Mouse (Mus musculus) left cerebral cortex, postnatal 25 days (tissue): ENCODE results near the gene Brinp2. TPM values are rescaled to one million over a fixed set of nuclear protein-coding genes. Genes with fewer than 3 reads are reported as not detected.
A peak's percentile ranks its signal among the peaks of the same experiment; 100 is the strongest.

ENCODE experiments used
- DNase-seq, 2 experiments: peaks; one replicate each; pipeline ENCODE4 v3.0.0; 2022; ENCODE audit warnings: low spot score in 2 of 2, mixed read lengths in 1 of 2
- intact Hi-C: fragments of 180-260 bp; cut with DNase I; formaldehyde crosslinking; loops from one replicate; pipeline ENCODE4 v1.15.1; 2025
- total RNA-seq, 2 experiments: library from RNA; stranded (reverse); gene quantifications; 2 replicates each; pipeline ENCODE4 v1.2.3; 2021

Brinp2 gene
- total RNA-seq: 100 to 1,000 TPM; 118 to 134 TPM

DNA sequence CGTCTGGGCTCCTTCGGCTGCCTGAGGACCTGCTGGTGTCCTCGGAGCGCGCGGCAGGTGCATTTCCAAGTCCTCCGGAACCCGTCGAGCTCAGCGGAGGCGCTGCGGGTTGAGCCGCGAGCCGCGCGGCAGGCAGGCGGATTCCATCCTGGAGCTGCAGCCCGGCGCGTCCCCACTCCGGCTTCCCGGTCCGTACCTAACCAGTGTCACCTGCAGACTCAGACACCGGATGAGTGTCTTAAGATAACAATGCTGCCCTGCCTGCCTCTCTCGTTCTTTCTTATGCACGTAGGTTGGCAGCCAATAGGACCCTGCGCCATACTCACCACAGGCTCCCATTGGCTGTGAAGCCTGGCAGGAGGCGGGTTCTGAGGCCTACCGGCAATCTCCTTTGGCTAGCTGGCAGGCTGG is at the start of gene Brinp2:
Gene Brinp2, minus strand, starts transcription at position 276 of the 411 bp plus-strand sequence.
- intact Hi-C loops: loop anchor here (5.0 to 10.0 kb wide), 2 partner anchors 296 to 601 kb away; no protein-coding TSS in a partner anchor
- peak; percentile 95 to 98 for DNase-seq

DNA sequence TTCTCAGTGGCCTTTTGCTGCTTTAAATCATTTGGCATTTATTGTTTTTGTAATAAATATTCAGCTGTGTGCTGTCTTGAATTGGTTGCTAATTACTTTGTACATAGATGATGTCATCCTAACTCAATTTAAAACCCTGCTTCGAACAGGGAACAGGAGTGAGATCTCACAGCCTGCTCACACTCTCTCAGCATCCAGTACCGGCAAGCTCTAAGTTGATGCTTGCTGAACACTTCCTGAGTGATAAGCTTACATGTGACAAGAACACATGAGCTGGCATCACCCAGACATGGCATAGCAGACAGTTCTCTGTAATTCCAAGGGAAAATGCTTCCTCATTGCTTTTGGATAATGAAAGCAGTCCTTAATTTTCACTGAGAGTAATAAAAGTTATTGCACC is 44.8 kb upstream of the Brinp2 start:
- DNase-seq: peak in 1 of 2 experiments; percentile 19
- intact Hi-C loops: no loop called here

DNA sequence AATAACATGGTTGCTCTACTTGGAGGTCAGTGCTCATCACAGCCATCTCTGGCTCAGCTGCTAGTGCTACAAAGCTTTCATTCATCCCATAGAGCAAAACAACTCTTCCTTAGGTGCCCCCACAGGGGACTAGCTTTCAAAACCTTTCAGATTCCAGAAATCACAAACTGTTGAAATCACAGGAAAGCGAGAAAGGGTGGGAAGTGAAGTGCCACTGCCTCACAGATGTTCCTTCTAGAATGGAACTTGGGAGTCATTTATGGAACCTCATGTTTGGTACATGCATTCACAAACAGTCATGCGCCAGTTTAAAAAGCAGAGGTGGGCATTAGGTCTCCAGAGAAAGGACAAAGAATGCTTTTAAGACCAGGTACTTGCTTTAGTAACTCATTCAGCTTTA is 40.9 kb upstream of the Brinp2 start:
- intact Hi-C loops: no loop called here
- peak in 1 of 2 experiments; percentile 64 for DNase-seq

DNA sequence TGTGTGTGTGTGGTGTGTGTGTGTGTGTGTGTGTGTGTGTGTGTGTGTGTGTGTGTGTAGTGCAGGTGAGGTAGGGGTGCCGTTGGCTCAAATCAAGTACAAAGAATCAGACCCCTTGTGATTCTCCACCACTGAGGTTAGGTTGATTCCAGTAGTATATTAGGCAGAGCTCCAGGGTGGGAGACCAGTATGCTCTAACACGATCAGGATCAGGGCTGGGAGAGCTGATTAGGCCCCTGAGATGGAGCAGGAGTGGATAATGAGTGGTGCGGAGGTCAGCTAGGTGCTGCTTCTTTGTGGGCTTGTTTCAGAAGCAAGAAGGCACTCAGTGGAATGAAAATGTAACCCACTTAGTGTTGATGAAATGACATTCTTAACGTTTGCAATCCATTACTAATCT is 34.6 kb upstream of the Brinp2 start:
- intact Hi-C loops: no loop called here

DNA sequence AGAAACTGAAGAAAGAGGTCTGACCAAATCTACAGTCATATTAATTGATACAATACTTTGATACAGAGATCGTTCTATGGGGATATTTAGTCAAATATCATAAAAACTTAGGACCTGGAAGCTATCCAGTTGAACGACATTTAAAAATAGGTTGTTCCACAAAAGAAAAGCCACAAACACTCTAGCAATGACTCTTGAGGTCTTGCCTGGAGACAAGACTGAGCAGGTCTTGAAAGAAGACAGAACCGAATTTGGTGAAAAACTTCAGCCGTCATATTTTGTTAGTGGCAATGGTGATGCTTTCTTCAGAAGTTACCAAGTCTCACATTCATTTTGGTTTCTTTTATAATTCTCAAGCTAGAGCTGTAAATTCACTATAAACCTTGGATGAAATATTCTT is 32.9 kb upstream of the Brinp2 start:
- intact Hi-C loops: no loop called here
- no peak for DNase-seq

More for the DNA sequence above, 34.6 kb upstream of the Brinp2 start:
- DNase-seq: no peak

DNA sequence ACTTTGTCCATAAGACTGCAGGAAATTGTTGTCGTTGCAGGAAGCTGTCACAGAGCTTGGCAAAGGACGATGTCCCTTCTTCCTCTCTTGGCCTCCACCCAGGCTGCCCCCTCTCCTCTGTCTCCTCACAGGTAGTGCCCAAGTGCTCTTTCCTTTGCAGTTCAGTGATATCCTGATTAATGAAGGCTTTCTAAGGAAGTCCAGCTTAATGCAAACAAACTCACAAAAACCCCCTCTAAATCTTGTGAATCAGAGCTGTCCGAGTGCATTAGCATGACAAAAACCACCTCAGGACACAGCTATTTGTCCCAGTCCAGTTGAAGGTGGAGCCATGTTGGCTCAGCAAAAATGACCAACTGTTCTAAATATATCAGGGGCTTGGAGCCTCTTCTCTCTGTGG is 30.7 kb upstream of the Brinp2 start:
- no peak for DNase-seq
- intact Hi-C loops: no loop called here

DNA sequence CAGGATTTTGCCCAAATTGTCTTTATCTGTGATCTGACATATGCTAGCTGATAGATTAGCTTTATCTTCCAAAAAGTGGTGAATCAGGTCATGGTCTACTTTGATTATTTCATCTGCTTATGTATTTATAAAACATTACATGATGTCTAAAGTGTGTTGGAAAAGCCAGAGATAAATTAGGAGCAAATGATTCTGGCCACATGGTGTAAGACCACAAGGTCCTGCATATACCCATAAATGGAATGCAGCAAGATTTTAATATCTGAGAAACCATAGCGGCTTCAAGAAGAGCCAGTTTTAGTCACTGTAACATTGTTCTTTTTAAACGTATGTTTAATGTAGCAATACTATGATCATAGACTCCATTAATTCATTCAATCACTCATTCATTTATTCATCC is 29.2 kb upstream of the Brinp2 start:
- intact Hi-C loops: no loop called here
- no peak for DNase-seq

DNA sequence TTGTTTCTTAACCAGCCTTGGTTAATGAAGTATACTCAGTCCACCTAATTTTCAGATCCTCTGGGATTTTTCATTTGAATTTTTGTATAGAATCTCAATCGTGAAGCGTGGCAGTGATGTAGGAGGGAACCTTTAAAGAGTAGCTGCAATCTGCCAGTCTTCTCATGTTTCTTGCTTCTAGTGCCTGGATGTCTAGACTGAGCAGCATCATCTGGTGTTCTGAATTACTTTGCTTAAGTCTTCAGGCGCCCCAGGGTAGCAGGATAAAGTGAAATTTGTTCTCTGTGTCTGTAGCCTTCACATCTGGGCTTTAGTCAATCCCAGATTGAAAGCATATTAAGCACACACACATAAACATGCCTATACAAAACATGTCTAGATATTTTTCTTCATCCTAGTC is 27.1 kb upstream of the Brinp2 start:
- DNase-seq: peak in 1 of 2 experiments; percentile 36
- intact Hi-C loops: no loop called here

DNA sequence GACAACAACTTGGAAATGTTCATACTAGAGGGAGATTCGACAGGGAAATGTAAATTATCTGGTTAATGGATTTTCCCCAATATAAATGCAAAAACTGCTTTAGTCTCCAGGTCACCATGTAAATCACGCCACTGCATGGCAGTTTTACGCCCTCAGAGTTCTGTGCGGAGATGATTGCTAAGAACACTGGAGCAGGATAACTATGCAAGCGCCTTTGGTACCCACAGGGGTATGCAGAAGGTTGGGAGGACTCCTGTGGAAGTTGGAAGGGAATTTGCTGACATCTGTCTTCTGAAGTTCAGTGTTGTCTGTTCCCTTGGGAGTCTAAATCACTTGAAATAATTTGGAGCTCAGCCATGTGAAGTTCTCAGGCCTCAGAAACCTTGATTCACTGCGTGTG is 26.2 kb upstream of the Brinp2 start:
- DNase-seq: no peak
- intact Hi-C loops: no loop called here

DNA sequence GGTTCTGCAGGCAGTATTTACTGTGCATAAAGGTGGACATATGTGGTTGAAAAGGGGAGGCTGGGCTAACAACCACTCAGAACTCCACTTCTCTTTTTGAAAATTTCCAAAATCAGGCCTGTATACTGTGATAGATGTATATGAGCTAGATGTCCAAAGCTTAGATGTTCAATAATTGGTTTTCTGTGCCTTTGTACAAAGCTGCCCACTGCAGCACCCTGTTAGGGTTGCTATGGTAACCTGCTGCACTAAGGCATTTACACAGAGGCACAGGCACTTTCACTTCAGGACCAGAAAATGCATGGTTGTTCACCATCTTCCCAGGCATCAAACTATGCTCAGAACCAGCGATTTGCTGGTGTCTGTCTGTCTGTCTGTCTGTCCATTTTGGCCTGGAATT is 8.3 kb upstream of the Brinp2 start:
- intact Hi-C loops: loop anchor here (5.0 kb wide), 1 partner anchor 43 kb away; no protein-coding TSS in a partner anchor
- peak; percentile 46 to 57 for DNase-seq

DNA sequence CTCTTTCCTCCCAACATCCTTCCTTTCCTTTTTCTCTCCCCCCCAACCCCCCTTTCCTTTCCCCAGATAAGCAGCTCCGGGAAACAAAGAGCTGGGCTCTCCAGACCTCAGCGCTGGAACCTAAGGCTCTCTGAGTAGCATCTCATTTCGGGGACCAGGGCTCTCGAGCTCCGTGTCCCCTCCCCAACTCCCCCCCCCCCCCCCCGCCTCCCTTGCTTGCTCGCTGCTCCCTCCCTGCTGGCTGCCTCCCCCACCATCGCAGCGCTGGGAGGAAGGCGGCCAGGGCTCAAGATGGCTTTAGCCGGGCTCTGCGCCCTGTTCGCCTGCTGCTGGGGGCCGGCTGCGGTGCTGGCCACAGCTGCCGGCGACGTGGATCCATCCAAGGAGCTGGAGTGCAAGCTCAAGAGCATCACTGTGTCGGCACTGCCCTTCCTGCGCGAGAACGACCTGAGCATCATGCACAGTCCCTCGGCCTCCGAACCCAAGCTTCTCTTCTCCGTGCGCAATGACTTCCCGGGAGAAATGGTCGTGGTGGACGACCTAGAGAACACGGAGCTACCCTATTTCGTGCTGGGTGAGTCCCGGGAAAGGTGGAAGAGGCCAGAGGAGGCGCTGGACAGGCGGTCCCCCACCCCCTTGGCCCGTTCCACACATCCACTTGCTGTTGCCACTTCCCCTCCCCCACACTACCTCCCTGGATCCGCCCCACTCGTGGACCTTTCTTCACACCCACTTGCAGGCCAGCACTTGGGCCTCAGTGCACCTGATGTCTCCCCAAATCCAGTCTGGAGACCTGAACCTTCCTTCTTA is 6.4 kb upstream of the Brinp2 start:
- DNase-seq: peak; percentile 57 to 58
- intact Hi-C loops: loop anchor here (5.0 kb wide), 1 partner anchor 45 kb away; no protein-coding TSS in a partner anchor

DNA sequence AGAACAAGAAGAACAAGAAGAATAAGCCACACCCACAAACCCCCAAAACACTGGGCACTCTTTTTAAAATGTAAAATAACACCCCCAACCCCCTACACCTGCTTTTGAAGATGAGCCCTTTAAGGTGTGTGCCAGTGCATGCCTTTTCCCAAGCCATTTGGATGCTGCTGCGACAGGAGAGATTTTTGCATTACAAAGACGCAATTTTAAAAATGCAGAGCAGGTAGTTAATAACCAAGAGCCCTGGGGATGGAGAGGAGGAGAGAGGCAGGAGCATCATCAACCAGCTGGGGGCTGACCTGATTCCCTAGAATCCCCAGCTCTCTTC is 5.8 kb upstream of the Brinp2 start, which contains the start of gene Astn1:
Gene Astn1, plus strand, starts transcription at position 310 of the 328 bp plus-strand sequence.
- no peak for DNase-seq
- intact Hi-C loops: loop anchor here (5.0 kb wide), 1 partner anchor 45 kb away; no protein-coding TSS in a partner anchor

DNA sequence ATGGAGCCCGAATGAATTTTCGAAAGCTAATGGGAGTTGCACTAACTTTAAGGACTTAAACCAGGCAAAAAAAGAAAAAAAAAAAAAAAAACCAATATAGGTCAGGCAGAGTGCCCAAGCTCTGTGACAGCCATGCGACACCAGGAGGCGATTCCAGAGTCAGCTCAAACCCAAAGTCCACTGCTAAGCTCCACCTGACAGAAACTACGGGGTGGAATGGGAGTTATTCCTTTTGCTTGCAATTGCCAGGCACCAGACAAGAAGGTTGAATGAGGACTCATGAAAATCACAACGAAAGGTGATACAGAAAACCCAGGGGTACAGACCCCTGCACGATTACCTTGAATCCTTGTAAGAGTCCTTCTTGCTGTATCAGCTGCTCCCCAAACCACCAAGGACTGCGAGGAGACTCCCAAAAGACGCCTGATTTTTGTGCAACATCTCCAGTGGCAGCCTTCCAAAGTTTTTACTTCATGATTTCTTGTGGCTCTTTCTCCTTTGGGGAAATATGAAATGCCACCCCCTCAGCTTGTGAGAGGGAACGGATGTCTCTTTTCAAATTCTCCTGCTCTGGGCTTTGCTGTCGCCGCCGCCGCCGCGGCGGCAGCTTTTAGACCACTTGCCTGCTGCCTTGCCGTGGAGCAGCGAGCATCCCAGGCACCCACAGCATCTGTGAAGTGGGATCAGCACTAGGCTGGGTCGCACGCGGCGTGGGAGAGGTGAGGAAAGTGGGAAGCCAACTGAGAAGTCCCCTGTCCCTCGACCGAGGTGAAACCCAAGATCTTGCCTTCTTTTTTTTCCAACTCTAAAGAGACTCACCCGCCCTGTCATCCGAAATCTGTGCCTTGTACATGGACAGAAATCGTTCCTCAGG is 712 bp downstream of the Brinp2 start:
- peak; percentile 60 to 81 for DNase-seq
- intact Hi-C loops: loop anchor here (1.0 to 10.0 kb wide), 4 partner anchors 158 to 601 kb away; no protein-coding TSS in a partner anchor

DNA sequence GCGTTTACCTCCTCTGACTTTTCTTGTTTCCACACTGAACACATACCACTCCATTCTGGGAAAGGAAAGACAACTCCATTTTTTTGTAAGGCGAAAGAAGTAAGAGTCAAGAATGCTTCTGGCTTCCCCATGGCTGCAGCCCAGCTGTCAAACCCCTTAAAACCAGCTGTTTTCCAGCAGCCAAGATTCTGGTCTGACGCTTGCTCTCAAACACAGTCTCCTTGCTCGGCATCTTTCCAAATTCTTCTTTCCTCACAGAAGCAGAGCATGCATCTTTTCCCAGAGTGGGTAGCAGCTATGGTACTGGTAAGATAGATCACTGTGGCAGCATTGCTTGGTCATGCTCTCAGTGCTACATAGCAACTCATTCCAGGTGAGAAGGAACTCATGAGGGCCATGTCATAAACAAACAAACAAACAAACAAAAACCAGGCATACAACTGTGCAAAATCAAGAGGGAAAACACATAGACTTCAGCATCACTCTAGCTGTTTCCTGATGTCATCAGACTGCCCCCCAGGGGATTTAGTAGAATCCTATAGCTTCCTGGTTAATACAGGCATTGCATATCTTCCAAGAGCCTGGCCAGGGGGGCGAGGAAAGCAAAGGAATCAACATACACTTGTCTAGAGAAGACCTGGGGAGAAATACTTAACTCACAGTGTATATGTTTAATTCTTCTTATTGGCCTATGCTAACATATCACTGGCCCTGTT is 2.3 kb downstream of the Brinp2 start:
- intact Hi-C loops: loop anchor here (1.0 to 10.0 kb wide), 3 partner anchors 195 to 799 kb away; no protein-coding TSS in a partner anchor
- peak in 1 of 2 experiments; percentile 52 for DNase-seq

DNA sequence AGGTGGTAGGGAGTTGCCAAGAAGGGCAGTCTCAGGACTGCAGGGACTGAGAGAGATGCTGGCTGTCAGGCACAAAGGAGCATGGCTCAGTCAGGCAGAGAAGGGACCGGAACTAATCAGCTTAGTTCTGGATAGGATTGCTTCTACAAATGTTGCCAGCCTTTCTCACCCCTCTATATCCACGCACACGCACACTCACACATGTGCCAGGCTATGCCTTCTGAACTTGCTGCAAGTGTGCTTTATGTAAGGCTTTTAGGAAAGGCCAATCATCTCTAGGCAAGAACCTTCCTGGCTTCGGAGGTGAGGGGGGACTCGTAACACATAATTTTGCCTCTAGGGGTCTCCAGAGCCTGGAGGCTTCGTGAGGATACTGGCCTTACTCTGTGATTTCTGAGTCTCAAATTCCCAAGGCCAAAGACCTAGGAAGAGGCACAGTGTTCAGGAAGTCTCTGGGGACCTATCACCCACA is 12.8 kb downstream of the Brinp2 start:
- intact Hi-C loops: loop anchor here (5.0 kb wide), 1 partner anchor 309 kb away; no protein-coding TSS in a partner anchor
- no peak for DNase-seq

DNA sequence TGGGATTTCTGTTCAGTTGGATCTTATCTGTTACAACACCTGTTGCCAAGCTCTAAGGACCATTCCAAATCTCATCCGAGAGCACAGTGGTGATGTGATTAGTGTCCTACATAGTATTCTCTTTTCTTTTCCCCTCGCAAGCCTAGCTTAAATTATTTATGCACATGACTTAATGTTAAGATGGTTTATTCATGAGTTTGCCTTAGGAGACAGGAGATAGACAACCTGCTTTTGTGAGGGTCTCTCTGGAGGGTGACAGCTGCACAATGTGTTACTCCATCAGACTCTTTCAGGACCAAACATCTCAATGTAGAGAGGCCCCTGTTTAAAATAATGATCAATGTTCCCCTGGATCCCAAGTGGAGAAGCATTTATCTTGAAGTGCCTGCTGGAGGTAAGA is 27.3 kb downstream of the Brinp2 start:
- intact Hi-C loops: loop anchor here (5.0 kb wide), 2 partner anchors 183 to 218 kb away; no protein-coding TSS in a partner anchor

DNA sequence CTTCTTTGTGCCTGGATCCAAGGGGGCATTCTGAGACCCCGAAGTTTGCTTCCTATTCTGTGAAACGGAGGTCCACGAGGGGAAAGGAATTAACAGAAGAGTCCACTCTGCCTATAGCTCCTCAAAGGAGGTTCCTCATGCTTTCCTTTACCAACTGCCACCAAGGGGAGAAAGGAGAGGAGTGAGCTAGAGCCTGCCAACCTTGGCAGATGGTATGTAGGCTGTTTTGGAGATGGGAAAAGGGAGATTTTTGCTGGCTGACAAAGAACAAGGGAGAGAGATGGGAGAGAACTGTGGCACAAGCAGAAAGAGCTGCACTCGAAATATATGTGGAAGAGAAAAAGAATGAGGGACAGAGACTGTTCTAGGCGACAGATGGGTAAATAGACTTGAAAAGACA is 28.0 kb downstream of the Brinp2 start:
- peak; percentile 50 to 95 for DNase-seq
- intact Hi-C loops: loop anchor here (5.0 kb wide), 2 partner anchors 184 to 219 kb away; no protein-coding TSS in a partner anchor

More for the DNA sequence above, 27.3 kb downstream of the Brinp2 start:
- no peak for DNase-seq

DNA sequence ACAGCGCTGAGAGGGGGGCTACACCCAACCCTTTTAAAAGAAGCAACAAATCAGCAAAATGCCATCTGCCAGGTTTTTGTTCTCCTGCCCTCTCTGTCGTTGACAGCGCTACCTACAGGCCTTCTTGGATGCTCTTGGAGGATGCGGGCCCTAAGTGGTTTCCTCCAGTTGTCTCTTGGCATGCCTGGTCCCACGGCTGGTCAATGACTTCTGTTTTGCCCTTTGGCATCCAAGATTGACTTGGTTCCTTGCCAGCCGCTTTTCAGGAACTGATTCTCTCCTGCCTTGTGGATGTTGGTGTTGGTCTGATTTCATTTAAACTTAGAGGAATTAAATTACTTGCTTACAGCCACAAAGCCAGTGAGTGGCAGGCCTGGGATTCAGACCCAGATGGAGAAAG is 32.8 kb downstream of the Brinp2 start:
- no peak for DNase-seq
- intact Hi-C loops: no loop called here
